Mouse (Mus musculus) T-helper 2 cell (primary cell): Measurements from ENCODE around the gene Asprv1.

Source experiments
- in situ Hi-C: fragments of 300-600 bp; cut with MboI, MseI; formaldehyde crosslinking; loops from one replicate; pipeline ENCODE4 v1.15.1; 2025; ENCODE audit warnings: high pct_unique_total_duplicates

Asprv1 gene

GRCm38 (mm10) chr6:86615301-86615700 is 12.7 kb upstream of the Asprv1 start:
- in situ Hi-C loops, result no loop called here

- in situ Hi-C loops, result no loop called here
These were observed 4.8 kb upstream of the Asprv1 start for GRCm38 (mm10) chr6:86623201-86623600.

- in situ Hi-C loops, result no loop called here
These were observed 3.6 kb upstream of the Asprv1 start for GRCm38 (mm10) chr6:86624074-86625030.

GRCm38 (mm10) chr6:86630141-86630540 is 2.2 kb downstream of the Asprv1 start:
- in situ Hi-C loops, result loop anchor here (10.0 kb wide), 1 partner anchor 735 kb away; no protein-coding TSS in a partner anchor

- in situ Hi-C loops, result loop anchor here (10.0 kb wide), 1 partner anchor 728 kb away; no protein-coding TSS in a partner anchor
These were observed 8.5 kb downstream of the Asprv1 start for GRCm38 (mm10) chr6:86636495-86636894.

GRCm38 (mm10) chr6:86637171-86637835 is 9.3 kb downstream of the Asprv1 start:
- in situ Hi-C loops, result loop anchor here (10.0 kb wide), 1 partner anchor 727 kb away; no protein-coding TSS in a partner anchor

GRCm38 (mm10) chr6:86637860-86638259 is 9.9 kb downstream of the Asprv1 start:
- in situ Hi-C loops, result loop anchor here (10.0 kb wide), 1 partner anchor 727 kb away; no protein-coding TSS in a partner anchor

- in situ Hi-C loops, result loop anchor here (10.0 kb wide), 1 partner anchor 726 kb away; no protein-coding TSS in a partner anchor
These were observed 10.5 kb downstream of the Asprv1 start for GRCm38 (mm10) chr6:86638434-86638833.

- in situ Hi-C loops, result loop anchor here (10.0 kb wide), 1 partner anchor 725 kb away; no protein-coding TSS in a partner anchor
These were observed 11.5 kb downstream of the Asprv1 start for GRCm38 (mm10) chr6:86639180-86640160.

- in situ Hi-C loops, result no loop called here
These were observed 12.2 kb downstream of the Asprv1 start for GRCm38 (mm10) chr6:86640161-86640560.

GRCm38 (mm10) chr6:86640776-86641175 is 12.8 kb downstream of the Asprv1 start:
- in situ Hi-C loops, result no loop called here

GRCm38 (mm10) chr6:86641716-86642115 is 13.8 kb downstream of the Asprv1 start:
- in situ Hi-C loops, result no loop called here

GRCm38 (mm10) chr6:86644775-86645400 is 16.9 kb downstream of the Asprv1 start:
- in situ Hi-C loops, result no loop called here

- in situ Hi-C loops, result no loop called here
These were observed 17.6 kb downstream of the Asprv1 start for GRCm38 (mm10) chr6:86645551-86645950.

GRCm38 (mm10) chr6:86646143-86646542 is 18.2 kb downstream of the Asprv1 start:
- in situ Hi-C loops, result no loop called here

- in situ Hi-C loops, result no loop called here
These were observed 25.1 kb downstream of the Asprv1 start for GRCm38 (mm10) chr6:86653026-86653425.

GRCm38 (mm10) chr6:86654270-86654916 is 26.4 kb downstream of the Asprv1 start:
- in situ Hi-C loops, result no loop called here

GRCm38 (mm10) chr6:86658501-86658900 is 30.5 kb downstream of the Asprv1 start:
- in situ Hi-C loops, result no loop called here

GRCm38 (mm10) chr6:86660161-86660877 is 32.4 kb downstream of the Asprv1 start:
- in situ Hi-C loops, result no loop called here
